Comparison of ENCODE assay signal across 7 mouse cellular contexts in the genomic region with DNA sequence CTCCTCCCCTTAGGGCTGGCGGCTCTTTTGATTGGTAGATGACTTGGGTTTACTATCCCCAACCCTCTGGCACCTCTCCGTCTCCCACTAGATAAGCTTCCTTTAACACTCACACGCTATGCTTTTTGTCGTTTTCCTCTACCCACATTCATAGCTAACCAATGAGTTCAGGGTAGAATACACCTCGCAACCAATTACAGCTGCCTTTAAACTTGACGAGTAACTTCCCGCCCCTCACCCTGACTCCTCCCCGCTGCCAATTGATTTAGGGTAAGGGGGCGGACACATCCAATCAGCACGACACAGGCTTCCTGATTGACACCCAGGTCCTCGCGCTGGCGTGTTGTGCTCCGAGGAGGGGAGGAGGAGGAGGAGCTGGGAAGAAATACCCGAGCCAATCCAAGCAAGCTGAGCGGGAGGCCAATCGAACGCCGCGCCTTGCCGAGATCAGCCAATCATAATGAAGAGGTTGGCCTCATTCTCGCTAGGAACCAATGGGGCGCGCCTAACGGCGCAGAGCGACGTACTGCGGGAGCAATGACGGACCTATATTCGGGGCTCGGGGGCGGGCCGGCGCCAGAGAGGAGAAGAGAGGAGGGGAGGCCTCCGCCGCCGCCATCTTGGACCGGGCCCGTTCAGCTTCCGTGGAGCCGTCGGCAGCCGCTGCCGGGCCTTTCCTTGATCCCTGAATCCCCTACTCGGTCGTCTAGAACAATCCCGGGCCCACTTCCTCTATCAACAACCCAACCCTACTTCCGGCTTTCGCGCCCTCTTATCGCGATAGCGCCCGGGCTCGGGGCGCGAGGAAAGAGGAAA. TPM values are rescaled to one million over a fixed set of nuclear protein-coding genes. Genes with fewer than 3 reads are reported as not detected.
DNase-seq lines count a peak whose midpoint lies in the region; ATAC-seq lines count a peak whose summit lies in the region.

A gene (plus strand): TSS at position 597 of the 816 bp plus-strand sequence.

- peaks cover 6% of the 10 kb centered on the region for H3K36me3 ChIP-seq in intestine, embryonic 15.5 days
- H3K36me3 ChIP-seq in midbrain, embryonic 10.5 days = peaks cover 54% of the 10 kb centered on the region

- H3K4me2 ChIP-seq in intestine, embryonic 15.5 days (replicated peaks) = peak within 1 kb of the TSS; percentile 81

- WGBS in intestine, embryonic 15.5 days = under 1% methylated on average over 57 of the region's 58 CpGs
- WGBS in midbrain, embryonic 10.5 days = under 1% methylated on average over 58 of the region's 58 CpGs

- H3K27ac ChIP-seq in intestine, embryonic 15.5 days = peak within 1 kb of the TSS; percentile 99
- H3K27ac ChIP-seq in midbrain, embryonic 10.5 days (replicated peaks) = peak within 1 kb of the TSS; percentile 97

- H3K4me3 ChIP-seq in intestine, embryonic 15.5 days (replicated peaks) = peak within 1 kb of the TSS; percentile 97
- H3K4me3 ChIP-seq in midbrain, embryonic 10.5 days = peak within 1 kb of the TSS; percentile 100

- peak; percentile 98 for ATAC-seq in intestine, embryonic 15.5 days

- peak within 1 kb of the TSS; percentile 99 for H3K9ac ChIP-seq in intestine, embryonic 15.5 days

- H3K27me3 ChIP-seq in intestine, embryonic 15.5 days (replicated peaks) = no peaks in the 10 kb centered on the region
- H3K27me3 ChIP-seq in midbrain, embryonic 10.5 days (ENCODE audit: low read depth, poor library complexity, severe bottlenecking) = 0 out of 2 replicates have a peak, but pooled peaks cover 6% of the 10 kb centered on the region

- intact Hi-C loops in gastrocnemius, postnatal 36 days (cut with DNase I) = no loop called here
- intact Hi-C loops in left cerebral cortex, postnatal 25 days (cut with DNase I) = loop anchor here (1.0 kb wide), 1 partner anchor 20 kb away; a partner anchor contains a TSS

- peaks cover 27% of the 10 kb centered on the region for H3K4me1 ChIP-seq in intestine, embryonic 15.5 days (replicated peaks)
- peaks cover 40% of the 10 kb centered on the region for H3K4me1 ChIP-seq in midbrain, embryonic 10.5 days

- H3K9me3 ChIP-seq in intestine, embryonic 15.5 days = no peaks in the 10 kb centered on the region
- 0 out of 2 replicates have a peak, but pooled peaks cover 3% of the 10 kb centered on the region for H3K9me3 ChIP-seq in midbrain, embryonic 10.5 days (replicated peaks)

- peak; percentile 99 for DNase-seq in adrenal gland, adult 2 months
- DNase-seq in embryo, embryonic 11.5 days (ENCODE audit: low read depth, low spot score) = peak; percentile 97
- peak; percentile 97 for DNase-seq in gastrocnemius, postnatal 36 days
- peak; percentile 99 to 100 for DNase-seq in left cerebral cortex, postnatal 25 days (ENCODE audit: low spot score in 2 of 2)
- DNase-seq in midbrain, embryonic 10.5 days (ENCODE audit: low spot score) = peak; percentile 98
- peak; percentile 96 for DNase-seq in right cerebral cortex, postnatal 4 days

RNA-seq across cellular contexts. Expression of the gene that starts here (rescaled TPM):
- total RNA-seq in adrenal gland, adult 2 months (2021) = 10 to 100 TPM; 52.6 to 61.5 TPM
- 83.3 and 103 TPM in 2 replicates for polyA plus RNA-seq in adrenal gland, adult 2 months (2012; rRNA removed)
- total RNA-seq in gastrocnemius, postnatal 36 days (2021) = 10 to 100 TPM; 13.3 to 19.8 TPM
- polyA plus RNA-seq in intestine, embryonic 15.5 days (2015; fragmentation: Nextera tagmentation; extraction: Ambion mirVana) = 43.7 and 47.1 TPM in 2 replicates
- 10 to 100 TPM; 53.1 to 58.1 TPM for total RNA-seq in left cerebral cortex, postnatal 25 days (2021)
- polyA plus RNA-seq in midbrain, embryonic 10.5 days (2016; fragmentation: Nextera tagmentation; extraction: Ambion mirVana) = 75.2 and 82.7 TPM in 2 replicates

Comparison
In these comparisons a context has a peak if more than half of its experiments do, and no peak if none do; other contexts are left out.
1. Peak in every context shown above with its lines: DNase-seq, ATAC-seq, H3K4me3 ChIP-seq and H3K27ac ChIP-seq.